Mouse (Mus musculus): Measurements from ENCODE around the gene Jak2. TPM values are rescaled to one million over a fixed set of nuclear protein-coding genes. Genes with fewer than 3 reads are reported as not detected.

Gene Jak2
- polyA plus RNA-seq, 1 experiment from 2014 or later = 14.4 TPM

GRCm38 (mm10) chr19:29334068-29334745 lies 82.6 kb downstream of the Jak2 start, which contains the start of gene Rln1:
TSS of gene Rln1 (minus strand) at chr19:29334670.
- ATAC-seq = peak; percentile 90
- peak within 1 kb of the TSS; percentile 61; the same call in 1 of the 2 replicates for H3K27ac ChIP-seq (ENCODE audit: low read length)
- H3K4me3 ChIP-seq (ENCODE audit: low read depth, low read length) = peak within 1 kb of the TSS; percentile 52
- H3K4me1 ChIP-seq (ENCODE audit: control insufficient read depth, insufficient read depth, low read length) = peaks cover 11% of the 10 kb centered on the region; the same call in 1 of the 2 replicates
- H3K9ac ChIP-seq (ENCODE audit: low read depth, low read length) = peak within 1 kb of the TSS; percentile 80
- no peaks in the 10 kb centered on the region for H3K27me3 ChIP-seq (ENCODE audit: control insufficient read depth, insufficient read depth, low read depth, low read length)
- 1% methylated on average over 23 of the region's 23 CpGs for WGBS
- H3K9me3 ChIP-seq (replicated peaks; ENCODE audit: control insufficient read depth, low read length, poor library complexity, severe bottlenecking) = no peaks in the 10 kb centered on the region
- no peaks in the 10 kb centered on the region for H3K36me3 ChIP-seq (ENCODE audit: control insufficient read depth, insufficient read depth, low read length)
- H3K4me2 ChIP-seq (ENCODE audit: low read length) = peak within 1 kb of the TSS; percentile 86

GRCm38 (mm10) chr19:29336624-29337023 lies 85.0 kb downstream of the Jak2 start:
- Histone ChIP-seq H3K4me3 (ENCODE audit: low read depth, low read length) (no peak overlapping the region), H3K27me3 (ENCODE audit: control insufficient read depth, insufficient read depth, low read depth, low read length) (no peaks in the 10 kb centered on the region), H3K9ac (ENCODE audit: low read depth, low read length) (no peak overlapping the region), H3K27ac (ENCODE audit: low read length) (no peak overlapping the region), H3K4me2 (ENCODE audit: low read length) (no peak overlapping the region), H3K4me1 (ENCODE audit: control insufficient read depth, insufficient read depth, low read length) (peaks cover 11% of the 10 kb centered on the region; the same call in 1 of the 2 replicates), H3K9me3 (replicated peaks; ENCODE audit: control insufficient read depth, low read length, poor library complexity, severe bottlenecking) (no peaks in the 10 kb centered on the region), H3K36me3 (ENCODE audit: control insufficient read depth, insufficient read depth, low read length) (no peaks in the 10 kb centered on the region)
- ATAC-seq = no peak
- WGBS = 93% methylated on average over 2 of the region's 2 CpGs

GRCm38 (mm10) chr19:29341029-29341428 lies 89.4 kb downstream of the Jak2 start:
- Histone ChIP-seq H3K4me1 (ENCODE audit: control insufficient read depth, insufficient read depth, low read length) (no peaks in the 10 kb centered on the region), H3K4me2 (ENCODE audit: low read length) (no peak overlapping the region), H3K27me3 (ENCODE audit: control insufficient read depth, insufficient read depth, low read depth, low read length) (no peaks in the 10 kb centered on the region), H3K27ac (ENCODE audit: low read length) (no peak overlapping the region), H3K9ac (ENCODE audit: low read depth, low read length) (no peak overlapping the region), H3K4me3 (ENCODE audit: low read depth, low read length) (no peak overlapping the region), H3K36me3 (ENCODE audit: control insufficient read depth, insufficient read depth, low read length) (no peaks in the 10 kb centered on the region), H3K9me3 (replicated peaks; ENCODE audit: control insufficient read depth, low read length, poor library complexity, severe bottlenecking) (no peaks in the 10 kb centered on the region)
- 82% methylated on average over 4 of the region's 4 CpGs for WGBS
- no peak for ATAC-seq

GRCm38 (mm10) chr19:29342281-29342680 lies 90.7 kb downstream of the Jak2 start:
- ATAC-seq = no peak
- Histone ChIP-seq H3K27me3 (ENCODE audit: control insufficient read depth, insufficient read depth, low read depth, low read length) (no peaks in the 10 kb centered on the region), H3K9ac (ENCODE audit: low read depth, low read length) (no peak overlapping the region), H3K27ac (ENCODE audit: low read length) (no peak overlapping the region), H3K36me3 (ENCODE audit: control insufficient read depth, insufficient read depth, low read length) (no peaks in the 10 kb centered on the region), H3K9me3 (replicated peaks; ENCODE audit: control insufficient read depth, low read length, poor library complexity, severe bottlenecking) (no peaks in the 10 kb centered on the region), H3K4me3 (ENCODE audit: low read depth, low read length) (no peak overlapping the region), H3K4me1 (ENCODE audit: control insufficient read depth, insufficient read depth, low read length) (no peaks in the 10 kb centered on the region), H3K4me2 (ENCODE audit: low read length) (no peak overlapping the region)
- WGBS = 90% methylated on average over 6 of the region's 6 CpGs

GRCm38 (mm10) chr19:29344868-29345267 lies 93.2 kb downstream of the Jak2 start:
- peaks cover 2% of the 10 kb centered on the region; the same call in 1 of the 2 replicates for H3K36me3 ChIP-seq (ENCODE audit: control insufficient read depth, insufficient read depth, low read length)
- no peak overlapping the region for H3K4me3 ChIP-seq (ENCODE audit: low read depth, low read length)
- no peaks in the 10 kb centered on the region for H3K9me3 ChIP-seq (replicated peaks; ENCODE audit: control insufficient read depth, low read length, poor library complexity, severe bottlenecking)
- no peaks in the 10 kb centered on the region for H3K27me3 ChIP-seq (ENCODE audit: control insufficient read depth, insufficient read depth, low read depth, low read length)
- no peak for ATAC-seq
- H3K27ac ChIP-seq (ENCODE audit: low read length) = no peak overlapping the region
- H3K4me2 ChIP-seq (ENCODE audit: low read length) = no peak overlapping the region
- H3K4me1 ChIP-seq (ENCODE audit: control insufficient read depth, insufficient read depth, low read length) = no peaks in the 10 kb centered on the region
- no peak overlapping the region for H3K9ac ChIP-seq (ENCODE audit: low read depth, low read length)

- no peak overlapping the region for H3K9ac ChIP-seq (ENCODE audit: low read depth, low read length)
- no peaks in the 10 kb centered on the region for H3K27me3 ChIP-seq (ENCODE audit: control insufficient read depth, insufficient read depth, low read depth, low read length)
- WGBS = 79% methylated on average over 6 of the region's 6 CpGs
- no peak for ATAC-seq
- H3K9me3 ChIP-seq (replicated peaks; ENCODE audit: control insufficient read depth, low read length, poor library complexity, severe bottlenecking) = no peaks in the 10 kb centered on the region
- H3K36me3 ChIP-seq (ENCODE audit: control insufficient read depth, insufficient read depth, low read length) = peaks cover 8% of the 10 kb centered on the region; the same call in 1 of the 2 replicates
- H3K4me1 ChIP-seq (ENCODE audit: control insufficient read depth, insufficient read depth, low read length) = no peaks in the 10 kb centered on the region
- H3K4me3 ChIP-seq (ENCODE audit: low read depth, low read length) = no peak overlapping the region
- no peak overlapping the region for H3K4me2 ChIP-seq (ENCODE audit: low read length)
- no peak overlapping the region for H3K27ac ChIP-seq (ENCODE audit: low read length)
Measured at GRCm38 (mm10) chr19:29345636-29346035, 94.0 kb downstream of the Jak2 start.

GRCm38 (mm10) chr19:29350991-29351390 lies 99.4 kb downstream of the Jak2 start:
- Histone ChIP-seq H3K9ac (ENCODE audit: low read depth, low read length) (no peak overlapping the region), H3K27ac (ENCODE audit: low read length) (no peak overlapping the region)
- 44% methylated on average over 5 of the region's 5 CpGs for WGBS

GRCm38 (mm10) chr19:29354895-29355877 lies 103.6 kb downstream of the Jak2 start:
- Histone ChIP-seq H3K27me3 (ENCODE audit: control insufficient read depth, insufficient read depth, low read depth, low read length) (no peaks in the 10 kb centered on the region), H3K27ac (ENCODE audit: low read length) (no peak overlapping the region), H3K9me3 (replicated peaks; ENCODE audit: control insufficient read depth, low read length, poor library complexity, severe bottlenecking) (no peaks in the 10 kb centered on the region), H3K36me3 (ENCODE audit: control insufficient read depth, insufficient read depth, low read length) (peaks cover 3% of the 10 kb centered on the region), H3K9ac (ENCODE audit: low read depth, low read length) (no peak overlapping the region), H3K4me2 (ENCODE audit: low read length) (peak overlapping the region; percentile 49), H3K4me3 (ENCODE audit: low read depth, low read length) (no peak overlapping the region; the same call in 1 of the 2 replicates), H3K4me1 (ENCODE audit: control insufficient read depth, insufficient read depth, low read length) (peaks cover 10% of the 10 kb centered on the region)
- peak; percentile 84 for ATAC-seq
- WGBS = 3% methylated on average over 20 of the region's 20 CpGs

More at GRCm38 (mm10) chr19:29350991-29351390, 99.4 kb downstream of the Jak2 start:
- no peak overlapping the region for H3K4me2 ChIP-seq (ENCODE audit: low read length)
- H3K4me3 ChIP-seq (ENCODE audit: low read depth, low read length) = no peak overlapping the region
- no peaks in the 10 kb centered on the region for H3K27me3 ChIP-seq (ENCODE audit: control insufficient read depth, insufficient read depth, low read depth, low read length)
- peaks cover 5% of the 10 kb centered on the region; the same call in 1 of the 2 replicates for H3K4me1 ChIP-seq (ENCODE audit: control insufficient read depth, insufficient read depth, low read length)
- ATAC-seq = no peak
- H3K36me3 ChIP-seq (ENCODE audit: control insufficient read depth, insufficient read depth, low read length) = peaks cover 8% of the 10 kb centered on the region
- H3K9me3 ChIP-seq (replicated peaks; ENCODE audit: control insufficient read depth, low read length, poor library complexity, severe bottlenecking) = no peaks in the 10 kb centered on the region
